Mouse (Mus musculus): ENCODE results near the gene H2-Eb1. TPM values are rescaled to one million over a fixed set of nuclear protein-coding genes. Genes with fewer than 3 reads are reported as not detected.
"Not testable (repeated sequence)": the region's sequence is repeated elsewhere in the genome, so short reads cannot be mapped to it uniquely, and the experiment has no call there.

H2-Eb1 gene
- polyA plus RNA-seq, 1 experiment from 2014 or later = 1.8 TPM

DNA sequence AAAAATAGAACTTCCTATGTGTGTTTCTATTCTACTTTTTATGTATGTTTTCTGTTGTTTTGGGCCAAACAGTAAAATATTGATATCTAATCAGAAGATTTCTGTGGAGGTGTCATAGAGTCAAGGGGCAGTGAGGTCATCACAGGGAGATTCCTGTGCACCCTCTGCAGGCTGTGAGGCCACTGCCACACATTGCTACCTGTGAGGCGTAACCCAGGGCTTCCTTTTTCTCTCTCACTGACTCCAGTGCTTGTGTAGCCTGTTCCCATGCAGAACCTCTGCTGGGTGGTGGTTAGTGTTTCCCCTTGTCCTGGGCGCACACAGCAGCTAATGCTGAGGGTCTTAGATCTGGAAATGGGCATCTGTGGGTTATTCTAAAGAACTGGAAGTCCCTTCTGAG lies 740 bp downstream of the H2-Eb1 start:
- ATAC-seq (ENCODE audit: insufficient read depth, low FRiP score, low TSS enrichment) (no peak), DNase-seq (ENCODE audit: low spot score) (no peak)
- WGBS = 73% methylated on average over 2 of the region's 2 CpGs
- H3K27me3 ChIP-seq (ENCODE audit: control insufficient read depth, insufficient read depth, low read length) = no peaks in the 10 kb centered on the region
- H3K27ac ChIP-seq (ENCODE audit: low read depth, low read length) = no peak overlapping the region
- no peaks in the 10 kb centered on the region for H3K36me3 ChIP-seq (ENCODE audit: control insufficient read depth, insufficient read depth, low read length)
- no peaks in the 10 kb centered on the region for H3K9me3 ChIP-seq (ENCODE audit: control insufficient read depth, low read length)
- no peak overlapping the region for H3K9ac ChIP-seq (ENCODE audit: low read length)
- H3K4me3 ChIP-seq (ENCODE audit: low read depth, low read length) = no peak overlapping the region
- no peak overlapping the region for H3K4me2 ChIP-seq (ENCODE audit: low read depth)
- no peaks in the 10 kb centered on the region for H3K4me1 ChIP-seq (ENCODE audit: control insufficient read depth, insufficient read depth, low read length)

DNA sequence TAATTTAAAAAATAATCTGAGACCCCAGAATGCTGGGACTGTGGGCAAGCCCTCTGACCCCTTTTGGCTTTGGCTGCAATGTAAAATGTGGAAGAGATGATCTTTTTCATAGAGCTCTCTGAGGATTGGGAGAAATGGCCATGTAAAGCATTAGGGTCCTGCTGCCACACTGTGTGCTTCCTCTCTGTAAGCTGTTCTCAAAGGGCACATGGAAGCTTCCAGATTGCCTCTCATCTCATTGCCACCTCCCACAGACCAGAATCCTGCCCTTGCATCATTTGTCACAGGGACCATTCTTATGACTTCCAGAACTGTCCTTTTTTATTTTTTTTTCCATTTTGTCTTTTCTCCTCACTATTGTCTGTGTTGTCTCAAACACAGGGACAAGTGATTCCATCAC lies 1.5 kb downstream of the H2-Eb1 start:
- DNase-seq (ENCODE audit: low spot score) = no peak
- Histone ChIP-seq H3K27ac (ENCODE audit: low read depth, low read length) (no peak overlapping the region), H3K9me3 (ENCODE audit: control insufficient read depth, low read length) (no peaks in the 10 kb centered on the region), H3K4me3 (ENCODE audit: low read depth, low read length) (no peak overlapping the region), H3K4me2 (ENCODE audit: low read depth) (no peak overlapping the region), H3K27me3 (ENCODE audit: control insufficient read depth, insufficient read depth, low read length) (no peaks in the 10 kb centered on the region), H3K4me1 (ENCODE audit: control insufficient read depth, insufficient read depth, low read length) (no peaks in the 10 kb centered on the region), H3K9ac (ENCODE audit: low read length) (no peak overlapping the region), H3K36me3 (ENCODE audit: control insufficient read depth, insufficient read depth, low read length) (no peaks in the 10 kb centered on the region)
- ATAC-seq (ENCODE audit: insufficient read depth, low FRiP score, low TSS enrichment) = no peak

DNA sequence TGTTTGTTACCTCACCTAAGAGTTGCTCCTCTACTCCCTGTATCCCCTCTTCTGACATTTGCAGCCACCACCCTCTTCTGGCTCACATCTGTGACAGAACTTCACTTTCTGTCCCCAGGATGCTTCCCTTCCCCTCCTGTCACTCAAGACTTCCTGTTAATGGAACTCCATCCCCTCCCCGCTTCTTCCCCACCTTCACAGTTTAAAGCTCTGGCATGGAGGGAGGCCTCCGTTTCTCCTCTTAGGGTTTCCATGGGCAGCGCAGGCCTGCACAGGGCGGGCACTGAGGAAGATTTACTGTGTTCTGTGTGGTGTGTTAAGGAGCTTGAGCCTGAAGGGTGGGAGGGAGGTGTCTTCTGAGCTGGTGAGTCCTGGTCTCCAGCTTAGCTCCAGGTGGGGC lies 2.5 kb downstream of the H2-Eb1 start:
- H3K4me1 ChIP-seq (ENCODE audit: control insufficient read depth, insufficient read depth, low read length) = no peaks in the 10 kb centered on the region
- no peaks in the 10 kb centered on the region for H3K36me3 ChIP-seq (ENCODE audit: control insufficient read depth, insufficient read depth, low read length)
- WGBS = 80% methylated on average over 4 of the region's 4 CpGs
- H3K27me3 ChIP-seq (ENCODE audit: control insufficient read depth, insufficient read depth, low read length) = no peaks in the 10 kb centered on the region
- no peak overlapping the region for H3K27ac ChIP-seq (ENCODE audit: low read depth, low read length)
- ATAC-seq (ENCODE audit: insufficient read depth, low FRiP score, low TSS enrichment) = no peak
- H3K9me3 ChIP-seq (ENCODE audit: control insufficient read depth, low read length) = no peaks in the 10 kb centered on the region
- H3K4me2 ChIP-seq (ENCODE audit: low read depth) = no peak overlapping the region
- H3K4me3 ChIP-seq (ENCODE audit: low read depth, low read length) = no peak overlapping the region
- H3K9ac ChIP-seq (ENCODE audit: low read length) = no peak overlapping the region
- DNase-seq (ENCODE audit: low spot score) = no peak

DNA sequence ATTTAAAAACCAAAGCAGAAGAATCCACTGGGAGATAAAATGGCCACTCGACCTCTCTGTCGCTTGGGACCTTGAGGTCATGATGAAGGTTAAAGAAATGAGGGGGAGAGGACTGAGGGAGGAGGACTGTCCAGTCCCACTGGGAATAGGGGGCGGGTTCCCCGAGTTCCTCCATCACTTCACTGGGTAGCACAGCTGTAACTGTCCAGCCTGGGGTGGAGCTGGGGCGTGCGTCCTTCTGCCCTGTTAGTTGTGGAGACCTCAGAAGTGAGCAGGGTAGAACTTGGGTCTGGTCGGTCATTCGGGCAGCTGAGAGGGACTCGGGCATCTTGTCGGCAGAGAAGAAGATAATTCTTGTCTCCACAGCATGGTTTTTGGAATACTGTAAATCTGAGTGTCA lies 3.6 kb downstream of the H2-Eb1 start:
- Histone ChIP-seq H3K4me3 (ENCODE audit: low read depth, low read length) (peak overlapping the region; percentile 52), H3K27ac (ENCODE audit: low read depth, low read length) (no peak overlapping the region), H3K9ac (ENCODE audit: low read length) (peak overlapping the region; percentile 63), H3K9me3 (ENCODE audit: control insufficient read depth, low read length) (no peaks in the 10 kb centered on the region), H3K4me1 (ENCODE audit: control insufficient read depth, insufficient read depth, low read length) (no peaks in the 10 kb centered on the region), H3K27me3 (ENCODE audit: control insufficient read depth, insufficient read depth, low read length) (no peaks in the 10 kb centered on the region), H3K36me3 (ENCODE audit: control insufficient read depth, insufficient read depth, low read length) (no peaks in the 10 kb centered on the region), H3K4me2 (ENCODE audit: low read depth) (peak overlapping the region; percentile 87)
- DNase-seq (ENCODE audit: low spot score) (no peak), ATAC-seq (ENCODE audit: insufficient read depth, low FRiP score, low TSS enrichment) (no peak)
- WGBS = 39% methylated on average over 10 of the region's 10 CpGs

DNA sequence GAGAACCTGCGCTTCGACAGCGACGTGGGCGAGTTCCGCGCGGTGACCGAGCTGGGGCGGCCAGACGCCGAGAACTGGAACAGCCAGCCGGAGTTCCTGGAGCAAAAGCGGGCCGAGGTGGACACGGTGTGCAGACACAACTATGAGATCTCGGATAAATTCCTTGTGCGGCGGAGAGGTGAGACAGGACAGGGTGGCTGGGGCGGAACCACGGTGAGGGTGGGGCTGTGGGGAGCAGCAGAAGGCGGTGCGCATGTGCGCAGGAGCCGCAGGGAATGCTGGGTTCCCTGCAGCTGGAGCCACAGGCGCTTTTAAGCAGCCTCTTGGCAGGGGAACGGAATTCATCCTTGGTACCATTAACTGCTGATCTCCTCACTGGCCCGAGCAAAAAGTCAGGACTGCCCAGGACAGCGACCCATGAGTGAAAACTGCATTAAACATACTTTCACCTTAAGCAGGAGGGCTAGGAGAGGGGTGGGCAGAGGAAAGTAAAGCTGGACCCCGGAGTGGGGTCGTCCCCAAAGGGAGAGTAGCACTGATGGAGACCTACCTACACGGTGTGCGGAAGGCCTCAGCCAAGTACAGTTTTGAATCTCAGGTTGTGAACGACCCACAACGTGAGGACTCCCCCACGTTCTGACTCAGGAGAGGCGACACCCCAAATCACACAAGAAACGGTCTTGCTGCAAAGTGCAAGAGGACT lies 4.2 kb downstream of the H2-Eb1 start:
- no peak overlapping the region for H3K27ac ChIP-seq (ENCODE audit: low read depth, low read length)
- H3K36me3 ChIP-seq (ENCODE audit: control insufficient read depth, insufficient read depth, low read length) = no peaks in the 10 kb centered on the region
- no peaks in the 10 kb centered on the region for H3K4me1 ChIP-seq (ENCODE audit: control insufficient read depth, insufficient read depth, low read length)
- no peaks in the 10 kb centered on the region for H3K27me3 ChIP-seq (ENCODE audit: control insufficient read depth, insufficient read depth, low read length)
- H3K9me3 ChIP-seq (ENCODE audit: control insufficient read depth, low read length) = no peaks in the 10 kb centered on the region
- H3K4me2 ChIP-seq (ENCODE audit: low read depth) = peak overlapping the region; percentile 87
- WGBS = 25% methylated on average over 38 of the region's 38 CpGs
- peak; percentile 75 for DNase-seq (ENCODE audit: low spot score)
- peak overlapping the region; percentile 63 for H3K9ac ChIP-seq (ENCODE audit: low read length)
- ATAC-seq (ENCODE audit: insufficient read depth, low FRiP score, low TSS enrichment) = peak; percentile 67; the same call in 1 of the 2 replicates
- peak overlapping the region; percentile 52 for H3K4me3 ChIP-seq (ENCODE audit: low read depth, low read length)

DNA sequence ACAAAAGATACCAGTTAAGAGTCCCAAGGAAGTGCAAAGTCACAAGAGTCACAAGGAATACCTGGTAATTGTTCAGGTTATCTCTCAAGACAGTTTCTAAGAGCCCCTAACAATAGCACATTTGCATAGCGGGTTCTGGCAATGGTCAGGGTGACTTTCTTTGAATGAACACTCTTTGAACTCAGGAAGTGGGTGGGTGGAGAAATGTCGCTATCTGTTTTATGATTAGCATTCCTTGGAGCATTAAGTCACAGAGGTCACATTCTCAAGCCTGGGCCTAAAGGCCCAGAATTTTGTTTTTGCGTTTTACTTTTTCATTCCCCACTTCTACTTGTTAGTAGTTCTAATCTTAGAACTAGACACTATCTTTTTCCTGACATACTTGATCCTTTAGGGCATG lies 4.9 kb downstream of the H2-Eb1 start:
- H3K27me3 ChIP-seq (ENCODE audit: control insufficient read depth, insufficient read depth, low read length) = not testable (repeated sequence)

DNA sequence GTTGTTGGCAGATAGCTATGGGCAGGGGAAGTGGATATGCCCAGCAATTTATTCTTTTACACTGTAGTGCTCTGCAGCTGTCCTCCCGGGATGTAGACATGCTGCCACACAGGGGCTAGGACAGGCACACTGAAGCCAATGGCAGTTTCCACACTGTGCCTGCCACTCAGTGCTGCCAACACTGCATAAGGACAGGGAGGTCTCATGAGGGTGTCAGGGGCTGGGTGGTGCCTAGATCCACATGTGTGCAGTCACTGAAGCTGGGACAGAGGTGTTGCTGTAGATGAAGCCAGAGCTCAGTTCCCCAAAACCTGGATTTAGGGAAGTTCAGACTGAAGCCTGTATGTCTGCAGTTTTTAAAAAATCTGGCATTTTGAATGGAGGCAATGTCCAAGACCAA lies 6.5 kb downstream of the H2-Eb1 start:
- H3K9me3 ChIP-seq (ENCODE audit: control insufficient read depth, low read length) = no peaks in the 10 kb centered on the region
- DNase-seq (ENCODE audit: low spot score) = no peak
- WGBS = 84% methylated on average over 1 of the region's 1 CpGs

More for the DNA sequence above, 4.9 kb downstream of the H2-Eb1 start:
- not testable (repeated sequence) for H3K27ac ChIP-seq (ENCODE audit: low read depth, low read length); H3K4me3 ChIP-seq (ENCODE audit: low read depth, low read length); H3K4me1 ChIP-seq (ENCODE audit: control insufficient read depth, insufficient read depth, low read length); H3K4me2 ChIP-seq (ENCODE audit: low read depth); H3K9me3 ChIP-seq (ENCODE audit: control insufficient read depth, low read length); DNase-seq (ENCODE audit: low spot score); ATAC-seq (ENCODE audit: insufficient read depth, low FRiP score, low TSS enrichment); H3K9ac ChIP-seq (ENCODE audit: low read length); H3K36me3 ChIP-seq (ENCODE audit: control insufficient read depth, insufficient read depth, low read length)
- 91% methylated on average over 3 of the region's 3 CpGs for WGBS

DNA sequence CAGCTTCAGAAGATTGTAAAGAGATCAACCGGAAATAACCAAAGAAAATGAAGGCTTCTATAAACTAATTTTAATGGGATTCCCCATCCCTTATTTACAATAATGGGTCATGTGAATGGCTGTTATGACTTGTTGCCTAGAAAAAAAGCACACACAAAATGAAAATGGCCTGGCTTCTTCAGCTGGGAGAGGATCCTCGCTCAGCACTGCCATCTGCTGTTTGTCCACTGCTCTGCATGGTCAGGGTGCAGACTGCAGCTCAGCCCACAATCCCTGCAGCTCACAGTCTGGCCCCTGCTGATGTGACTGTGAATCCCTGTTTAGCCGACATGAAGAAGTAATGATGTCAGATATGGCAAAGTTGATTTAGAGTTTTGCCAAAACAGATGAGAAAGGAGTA lies 7.7 kb downstream of the H2-Eb1 start:
- Histone ChIP-seq H3K36me3 (ENCODE audit: control insufficient read depth, insufficient read depth, low read length) (no peaks in the 10 kb centered on the region), H3K4me1 (ENCODE audit: control insufficient read depth, insufficient read depth, low read length) (no peaks in the 10 kb centered on the region), H3K4me2 (ENCODE audit: low read depth) (no peak overlapping the region), H3K9ac (ENCODE audit: low read length) (no peak overlapping the region), H3K4me3 (ENCODE audit: low read depth, low read length) (no peak overlapping the region), H3K27me3 (ENCODE audit: control insufficient read depth, insufficient read depth, low read length) (no peaks in the 10 kb centered on the region), H3K27ac (ENCODE audit: low read depth, low read length) (no peak overlapping the region), H3K9me3 (ENCODE audit: control insufficient read depth, low read length) (no peaks in the 10 kb centered on the region)
- ATAC-seq (ENCODE audit: insufficient read depth, low FRiP score, low TSS enrichment) (no peak), DNase-seq (ENCODE audit: low spot score) (peak; percentile 80)
- 35% methylated on average over 3 of the region's 3 CpGs for WGBS

More for the DNA sequence above, 6.5 kb downstream of the H2-Eb1 start:
- Histone ChIP-seq H3K36me3 (ENCODE audit: control insufficient read depth, insufficient read depth, low read length) (no peaks in the 10 kb centered on the region), H3K4me3 (ENCODE audit: low read depth, low read length) (no peak overlapping the region), H3K4me1 (ENCODE audit: control insufficient read depth, insufficient read depth, low read length) (no peaks in the 10 kb centered on the region), H3K9ac (ENCODE audit: low read length) (no peak overlapping the region), H3K27me3 (ENCODE audit: control insufficient read depth, insufficient read depth, low read length) (no peaks in the 10 kb centered on the region), H3K27ac (ENCODE audit: low read depth, low read length) (no peak overlapping the region), H3K4me2 (ENCODE audit: low read depth) (no peak overlapping the region)
- no peak for ATAC-seq (ENCODE audit: insufficient read depth, low FRiP score, low TSS enrichment)

DNA sequence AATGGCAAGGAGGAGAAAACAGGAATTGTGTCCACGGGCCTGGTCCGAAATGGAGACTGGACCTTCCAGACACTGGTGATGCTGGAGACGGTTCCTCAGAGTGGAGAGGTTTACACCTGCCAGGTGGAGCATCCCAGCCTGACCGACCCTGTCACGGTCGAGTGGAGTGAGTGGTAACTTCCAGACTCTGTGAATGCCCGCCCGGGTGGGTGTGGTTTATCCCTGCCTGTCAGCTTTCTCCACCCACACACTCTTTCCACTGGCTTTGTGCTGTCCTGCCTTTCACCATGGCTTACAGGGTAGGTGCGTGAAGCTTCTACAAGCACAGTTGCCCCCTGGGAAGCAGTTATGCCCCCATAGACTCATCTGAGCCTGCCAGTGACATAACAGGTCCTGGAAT lies 8.6 kb downstream of the H2-Eb1 start:
- 71% methylated on average over 9 of the region's 9 CpGs for WGBS
- no peak for ATAC-seq (ENCODE audit: insufficient read depth, low FRiP score, low TSS enrichment)

More for the DNA sequence above, 8.6 kb downstream of the H2-Eb1 start:
- H3K9me3 ChIP-seq (ENCODE audit: control insufficient read depth, low read length) = no peaks in the 10 kb centered on the region
- H3K4me3 ChIP-seq (ENCODE audit: low read depth, low read length) = no peak overlapping the region
- DNase-seq (ENCODE audit: low spot score) = no peak
- no peaks in the 10 kb centered on the region for H3K36me3 ChIP-seq (ENCODE audit: control insufficient read depth, insufficient read depth, low read length)
- no peaks in the 10 kb centered on the region for H3K27me3 ChIP-seq (ENCODE audit: control insufficient read depth, insufficient read depth, low read length)
- H3K9ac ChIP-seq (ENCODE audit: low read length) = no peak overlapping the region
- H3K27ac ChIP-seq (ENCODE audit: low read depth, low read length) = no peak overlapping the region
- H3K4me2 ChIP-seq (ENCODE audit: low read depth) = no peak overlapping the region
- no peaks in the 10 kb centered on the region for H3K4me1 ChIP-seq (ENCODE audit: control insufficient read depth, insufficient read depth, low read length)

Data from neural tube, embryonic 11.5 days (tissue).